ENCODE assay signal across 11 mouse cellular contexts in genomic region chr9:60195502-60195901, GRCm38 (mm10).
A peak's percentile ranks its signal among the peaks of the same experiment; 100 is the strongest.
DNase-seq lines count a peak whose midpoint lies in the region; TF ChIP-seq lines count a peak whose summit lies in the region.
"Had no signal": no experiment of that assay in that cellular context is flagged by ENCODE, and none has a peak within 500 bp of the region (broad histone marks: within the 10 kb centered on the region; RNA-seq: fewer than 3 reads in every experiment).

No protein-coding gene starts in this region.

- intact Hi-C loops in gastrocnemius, adult 2 months (cut with DNase I) = no loop called here

- TF ChIP-seq CTCF in gastrocnemius, adult 2 months (IDR thresholded peaks at IDR 0.05) = peak; percentile 50
- TF ChIP-seq CTCF in lung, adult 2 months (IDR thresholded peaks at IDR 0.05; ENCODE audit: insufficient read depth, low read length) = peak; percentile 44; the same call in 1 of the 2 replicates
- peak; percentile 83 for TF ChIP-seq CTCF in E14TG2a.4 (conservative IDR thresholded peaks at IDR 0.05; ENCODE audit: low read length)
- TF ChIP-seq CTCF in embryonic fibroblast, embryonic 13.5 days (IDR thresholded peaks at IDR 0.05; ENCODE audit: borderline replicate concordance, insufficient read depth, low read length) = peak; percentile 43; the same call in 1 of the 2 replicates

- H3K9me3 ChIP-seq in E14TG2a.4 (ENCODE audit: low read length) = no peaks in the 10 kb centered on the region
- H3K9me3 ChIP-seq in heart, embryonic 10.5 days = no peaks in the 10 kb centered on the region
- H3K9me3 ChIP-seq: embryonic facial prominence, embryonic 13.5 days had no signal

- no peak overlapping the region for H3K27ac ChIP-seq in gastrocnemius, adult 2 months
- H3K27ac ChIP-seq in embryonic fibroblast, embryonic 13.5 days (ENCODE audit: insufficient read depth, low read length) = no peak overlapping the region
- H3K27ac ChIP-seq in heart, embryonic 10.5 days = no peak overlapping the region
- H3K27ac ChIP-seq: embryonic facial prominence, embryonic 13.5 days had no signal

- no peak for DNase-seq in gastrocnemius, adult 2 months
- DNase-seq in gastrocnemius, postnatal 4 days (ENCODE audit: low spot score in 2 of 2) = no peak
- DNase-seq in lung, adult 2 months = no peak
- no peak for DNase-seq in lung, postnatal 4 days
- DNase-seq in left cerebral cortex, adult 8-10 months (ENCODE audit: low spot score in 2 of 2) = no peak
- DNase-seq in heart, embryonic 10.5 days (ENCODE audit: low spot score) = no peak
- DNase-seq: gastrocnemius, postnatal 14 days had no signal

- H3K4me3 ChIP-seq in gastrocnemius, adult 2 months = no peak overlapping the region
- H3K4me3 ChIP-seq in lung, adult 2 months (replicated peaks; ENCODE audit: extremely low read depth, low read depth, low read length) = no peak overlapping the region
- no peak overlapping the region for H3K4me3 ChIP-seq in E14TG2a.4 (replicated peaks; ENCODE audit: low read length)
- no peak overlapping the region for H3K4me3 ChIP-seq in embryonic fibroblast, embryonic 13.5 days (ENCODE audit: insufficient read depth, low read length)
- H3K4me3 ChIP-seq in heart, embryonic 10.5 days = no peak overlapping the region
- H3K4me3 ChIP-seq: embryonic facial prominence, embryonic 13.5 days; megakaryocyte, embryonic 14.5 days had no signal

- 0 out of 2 replicates have a peak, but pooled peaks cover 3% of the 10 kb centered on the region for H3K27me3 ChIP-seq in E14TG2a.4 (ENCODE audit: insufficient read depth, low read length)
- H3K27me3 ChIP-seq in heart, embryonic 10.5 days (ENCODE audit: insufficient read depth, poor library complexity, severe bottlenecking) = no peaks in the 10 kb centered on the region
- H3K27me3 ChIP-seq: embryonic facial prominence, embryonic 13.5 days had no signal

- 78% methylated on average over 2 of the region's 2 CpGs for WGBS in lung, adult 2 months
- 75% methylated on average over 2 of the region's 2 CpGs for WGBS in heart, embryonic 10.5 days

- no peaks in the 10 kb centered on the region for H3K36me3 ChIP-seq in E14TG2a.4 (ENCODE audit: insufficient read depth, low read length)
- H3K36me3 ChIP-seq in heart, embryonic 10.5 days = 0 out of 2 replicates have a peak, but pooled peaks cover 4% of the 10 kb centered on the region
- H3K36me3 ChIP-seq: embryonic facial prominence, embryonic 13.5 days had no signal

- no peak for TF ChIP-seq POLR2A in lung, adult 2 months (IDR thresholded peaks at IDR 0.05; ENCODE audit: borderline replicate concordance, extremely low read depth, low read depth, low read length)
- TF ChIP-seq POLR2A in embryonic fibroblast, embryonic 13.5 days (IDR thresholded peaks at IDR 0.05; ENCODE audit: low read depth, low read length) = no peak

- H3K4me1 ChIP-seq in lung, adult 2 months (ENCODE audit: control insufficient read depth, insufficient read depth, low read length) = no peaks in the 10 kb centered on the region
- H3K4me1 ChIP-seq in E14TG2a.4 (replicated peaks; ENCODE audit: low read depth, low read length) = 0 out of 2 replicates have a peak, but pooled peaks cover 11% of the 10 kb centered on the region
- H3K4me1 ChIP-seq in embryonic fibroblast, embryonic 13.5 days (ENCODE audit: control insufficient read depth, insufficient read depth, low read length) = no peaks in the 10 kb centered on the region
- H3K4me1 ChIP-seq in heart, embryonic 10.5 days = peaks cover 13% of the 10 kb centered on the region
- H3K4me1 ChIP-seq: embryonic facial prominence, embryonic 13.5 days; megakaryocyte, embryonic 14.5 days had no signal
